Mouse (Mus musculus): ENCODE measurements around the gene Skp1a. TPM values are rescaled to one million over a fixed set of nuclear protein-coding genes. Genes with fewer than 3 reads are reported as not detected.

Skp1a gene
- total and polyA plus RNA-seq, 3 experiments, result 19.9 to 285 (median 119) TPM

GRCm38 (mm10) chr11:52223968-52224682 is 7.7 kb upstream of the Skp1a start:
- ATAC-seq (ENCODE audit: extremely low read depth, insufficient number of reproducible peaks, low FRiP score, poor library complexity, severe bottlenecking), result no peak
- DNase-seq (ENCODE audit: low spot score), result no peak
- TF ChIP-seq GATA2 (IDR thresholded peaks at IDR 0.05; ENCODE audit: borderline replicate concordance, low read depth, low read length) (no peak), TAL1 (conservative IDR thresholded peaks at IDR 0.05; ENCODE audit: low read depth, low read length) (no peak), CTCF (IDR thresholded peaks at IDR 0.05; ENCODE audit: low read depth, low read length) (no peak), POLR2AphosphoS5 (IDR thresholded peaks at IDR 0.05; ENCODE audit: insufficient replicate concordance, low read depth, low read length) (no peak), GATA1 (IDR thresholded peaks at IDR 0.05; ENCODE audit: borderline replicate concordance, low read length) (no peak)
- Histone ChIP-seq H3K4me1 (ENCODE audit: insufficient read depth, low read depth, low read length) (peaks cover 12% of the 10 kb centered on the region), H3K36me3 (replicated peaks) (no peaks in the 10 kb centered on the region), H3K4me3 (ENCODE audit: low read depth, low read length) (no peak overlapping the region), H3K9me3 (replicated peaks) (no peaks in the 10 kb centered on the region), H3K27me3 (ENCODE audit: insufficient read depth, low read length) (peaks cover 25% of the 10 kb centered on the region)

GRCm38 (mm10) chr11:52225986-52226599 is 5.7 kb upstream of the Skp1a start:
- peaks cover 8% of the 10 kb centered on the region for H3K27me3 ChIP-seq (ENCODE audit: insufficient read depth, low read length)
- no peak overlapping the region for H3K4me3 ChIP-seq (ENCODE audit: low read depth, low read length)
- H3K4me1 ChIP-seq (ENCODE audit: insufficient read depth, low read depth, low read length), result peaks cover 14% of the 10 kb centered on the region
- DNase-seq (ENCODE audit: low spot score) (no peak), ATAC-seq (ENCODE audit: extremely low read depth, insufficient number of reproducible peaks, low FRiP score, poor library complexity, severe bottlenecking) (no peak)
- H3K36me3 ChIP-seq (replicated peaks), result no peaks in the 10 kb centered on the region
- H3K9me3 ChIP-seq (replicated peaks), result no peaks in the 10 kb centered on the region
- TF ChIP-seq POLR2AphosphoS5 (IDR thresholded peaks at IDR 0.05; ENCODE audit: insufficient replicate concordance, low read depth, low read length) (no peak), GATA1 (IDR thresholded peaks at IDR 0.05; ENCODE audit: borderline replicate concordance, low read length) (no peak), CTCF (IDR thresholded peaks at IDR 0.05; ENCODE audit: low read depth, low read length) (no peak), TAL1 (conservative IDR thresholded peaks at IDR 0.05; ENCODE audit: low read depth, low read length) (no peak), GATA2 (IDR thresholded peaks at IDR 0.05; ENCODE audit: borderline replicate concordance, low read depth, low read length) (no peak)

DNA sequence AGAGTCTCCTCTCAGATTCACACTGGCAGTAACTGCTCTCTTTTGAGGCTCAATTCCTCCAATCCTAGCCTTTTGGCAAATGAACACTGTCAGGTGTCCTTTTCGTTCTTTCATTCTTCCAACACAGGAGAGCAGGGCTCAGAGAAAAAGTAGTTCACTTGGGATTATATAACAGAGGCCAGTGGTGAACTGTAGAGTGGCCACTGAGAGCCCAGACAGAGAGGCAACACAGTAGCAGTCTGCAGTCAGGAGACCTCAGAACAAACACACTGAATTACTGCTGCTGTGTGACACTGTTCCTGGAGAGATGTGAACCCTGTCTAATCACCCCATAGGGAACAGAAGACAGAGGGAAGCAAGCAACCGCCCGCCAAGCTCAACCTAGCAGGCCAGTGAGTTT is 4.7 kb upstream of the Skp1a start:
- no peak for ATAC-seq (ENCODE audit: extremely low read depth, insufficient number of reproducible peaks, low FRiP score, poor library complexity, severe bottlenecking)
- no peak overlapping the region for H3K4me3 ChIP-seq (ENCODE audit: low read depth, low read length)
- peaks cover 8% of the 10 kb centered on the region for H3K27me3 ChIP-seq (ENCODE audit: insufficient read depth, low read length)
- H3K9me3 ChIP-seq (replicated peaks), result no peaks in the 10 kb centered on the region
- no peak for DNase-seq (ENCODE audit: low spot score)
- H3K4me1 ChIP-seq (ENCODE audit: insufficient read depth, low read depth, low read length), result peaks cover 15% of the 10 kb centered on the region
- no peaks in the 10 kb centered on the region for H3K36me3 ChIP-seq (replicated peaks)
- TF ChIP-seq POLR2AphosphoS5 (IDR thresholded peaks at IDR 0.05; ENCODE audit: insufficient replicate concordance, low read depth, low read length) (no peak), CTCF (IDR thresholded peaks at IDR 0.05; ENCODE audit: low read depth, low read length) (no peak), GATA2 (IDR thresholded peaks at IDR 0.05; ENCODE audit: borderline replicate concordance, low read depth, low read length) (no peak), TAL1 (conservative IDR thresholded peaks at IDR 0.05; ENCODE audit: low read depth, low read length) (no peak), GATA1 (IDR thresholded peaks at IDR 0.05; ENCODE audit: borderline replicate concordance, low read length) (no peak)

- H3K9me3 ChIP-seq (replicated peaks), result no peaks in the 10 kb centered on the region
- peaks cover 15% of the 10 kb centered on the region for H3K4me1 ChIP-seq (ENCODE audit: insufficient read depth, low read depth, low read length)
- H3K36me3 ChIP-seq (replicated peaks), result no peaks in the 10 kb centered on the region
- no peak for ATAC-seq (ENCODE audit: extremely low read depth, insufficient number of reproducible peaks, low FRiP score, poor library complexity, severe bottlenecking)
- DNase-seq (ENCODE audit: low spot score), result no peak
- no peak overlapping the region for H3K4me3 ChIP-seq (ENCODE audit: low read depth, low read length)
- no peak for TF ChIP-seq POLR2AphosphoS5 (IDR thresholded peaks at IDR 0.05; ENCODE audit: insufficient replicate concordance, low read depth, low read length)
- peaks cover 8% of the 10 kb centered on the region for H3K27me3 ChIP-seq (ENCODE audit: insufficient read depth, low read length)
Measured at GRCm38 (mm10) chr11:52227466-52228226, 4.1 kb upstream of the Skp1a start.

DNA sequence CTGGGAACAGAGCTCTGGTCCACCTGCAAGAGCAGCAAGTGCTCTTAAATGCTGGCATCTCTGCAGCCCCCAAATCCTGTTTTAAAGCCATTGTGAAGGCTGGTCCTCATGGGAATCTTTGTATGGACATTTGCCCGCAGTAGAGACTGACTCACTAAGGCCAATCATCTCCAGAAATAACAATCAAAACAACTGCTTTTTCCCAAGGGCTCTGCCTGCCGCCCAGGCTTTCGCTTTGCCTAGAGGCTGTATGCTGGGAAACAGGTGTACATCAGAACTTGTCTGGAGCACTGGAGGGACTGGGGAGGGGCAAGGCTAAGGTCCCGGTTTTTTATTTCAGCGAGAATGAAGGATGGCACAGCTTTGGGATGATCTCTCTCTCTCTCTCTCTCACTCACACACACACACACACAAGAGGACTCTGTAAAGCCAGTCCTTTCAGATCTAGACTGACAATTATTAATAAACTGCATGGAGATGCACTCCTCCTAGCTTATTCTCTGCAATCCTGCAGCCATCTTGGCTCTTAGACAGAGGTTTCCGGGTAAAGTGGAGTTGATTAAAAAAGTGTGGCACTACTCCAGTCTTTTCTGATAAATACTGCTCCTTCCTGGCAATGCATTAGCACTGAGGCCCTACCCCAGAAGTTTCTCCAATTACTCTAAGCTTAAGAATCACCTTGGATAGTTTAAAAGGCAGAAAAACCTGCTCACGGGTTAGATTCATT is 2.9 kb upstream of the Skp1a start:
- TF ChIP-seq CTCF (IDR thresholded peaks at IDR 0.05; ENCODE audit: low read depth, low read length) (no peak), POLR2AphosphoS5 (IDR thresholded peaks at IDR 0.05; ENCODE audit: insufficient replicate concordance, low read depth, low read length) (no peak), GATA1 (IDR thresholded peaks at IDR 0.05; ENCODE audit: borderline replicate concordance, low read length) (no peak), GATA2 (IDR thresholded peaks at IDR 0.05; ENCODE audit: borderline replicate concordance, low read depth, low read length) (no peak), TAL1 (conservative IDR thresholded peaks at IDR 0.05; ENCODE audit: low read depth, low read length) (no peak)
- ATAC-seq (ENCODE audit: extremely low read depth, insufficient number of reproducible peaks, low FRiP score, poor library complexity, severe bottlenecking), result no peak
- H3K4me1 ChIP-seq (ENCODE audit: insufficient read depth, low read depth, low read length), result peaks cover 16% of the 10 kb centered on the region
- DNase-seq (ENCODE audit: low spot score), result no peak
- no peak overlapping the region for H3K4me3 ChIP-seq (ENCODE audit: low read depth, low read length)
- H3K36me3 ChIP-seq (replicated peaks), result no peaks in the 10 kb centered on the region
- H3K9me3 ChIP-seq (replicated peaks), result no peaks in the 10 kb centered on the region
- peaks cover 5% of the 10 kb centered on the region for H3K27me3 ChIP-seq (ENCODE audit: insufficient read depth, low read length)

GRCm38 (mm10) chr11:52230694-52231093 is 1.1 kb upstream of the Skp1a start:
- peaks cover 20% of the 10 kb centered on the region for H3K4me1 ChIP-seq (ENCODE audit: insufficient read depth, low read depth, low read length)
- DNase-seq (ENCODE audit: low spot score) (no peak), ATAC-seq (ENCODE audit: extremely low read depth, insufficient number of reproducible peaks, low FRiP score, poor library complexity, severe bottlenecking) (no peak)
- H3K9me3 ChIP-seq (replicated peaks), result no peaks in the 10 kb centered on the region
- no peaks in the 10 kb centered on the region; the same call in 1 of the 2 replicates for H3K27me3 ChIP-seq (ENCODE audit: insufficient read depth, low read length)
- H3K36me3 ChIP-seq (replicated peaks), result peaks cover 6% of the 10 kb centered on the region
- H3K4me3 ChIP-seq (ENCODE audit: low read depth, low read length), result peak overlapping the region; percentile 97; the same call in 1 of the 2 replicates
- TF ChIP-seq POLR2AphosphoS5 (IDR thresholded peaks at IDR 0.05; ENCODE audit: insufficient replicate concordance, low read depth, low read length), result no peak
- no peak for TF ChIP-seq GATA2 (IDR thresholded peaks at IDR 0.05; ENCODE audit: borderline replicate concordance, low read depth, low read length)
- no peak for TF ChIP-seq CTCF (IDR thresholded peaks at IDR 0.05; ENCODE audit: low read depth, low read length)
- no peak for TF ChIP-seq TAL1 (conservative IDR thresholded peaks at IDR 0.05; ENCODE audit: low read depth, low read length)
- no peak for TF ChIP-seq GATA1 (IDR thresholded peaks at IDR 0.05; ENCODE audit: borderline replicate concordance, low read length)
